Mouse (Mus musculus) lung, postnatal 0 days (tissue): ENCODE data around the gene Eps15l1. TPM values are rescaled to one million over a fixed set of nuclear protein-coding genes. Genes with fewer than 3 reads are reported as not detected.
A peak's percentile ranks its signal among the peaks of the same experiment; 100 is the strongest.

Experiments
- ATAC-seq: fragments of 200-750 bp; cut with Nextera tagmentation; 2 replicates; pipeline ENCODE4 v1.8.0; 2017; ENCODE audit warnings: moderate library complexity
- DNase-seq: peaks from one replicate; pipeline ENCODE4 v3.0.0-alpha.2; 2016; ENCODE audit warnings: low spot score
- H3K27ac ChIP-seq: fragments of 300-500 bp; sonication (generic); 2 replicates; pipeline ENCODE4 v1.5.1; 2014; ENCODE audit warnings: antibody characterized with exemption, mild to moderate bottlenecking, low read length, mixed read lengths
- H3K27me3 ChIP-seq: fragments of 300-500 bp; sonication (generic); replicated peaks from 2 replicates; pipeline ENCODE4 v1.6.1; 2014; ENCODE audit warnings: low read length, mixed read lengths; ENCODE audit not compliant: insufficient read depth
- H3K36me3 ChIP-seq: fragments of 300-500 bp; sonication (generic); 2 replicates; pipeline ENCODE4 v1.6.1; 2014; ENCODE audit warnings: low read length, mixed read lengths; ENCODE audit not compliant: insufficient read depth
- H3K4me1 ChIP-seq: fragments of 300-500 bp; sonication (generic); 2 replicates; pipeline ENCODE4 v1.6.1; 2014; ENCODE audit warnings: antibody characterized with exemption, low read depth, low read length, mixed read lengths; ENCODE audit not compliant: insufficient read depth
- H3K4me2 ChIP-seq: fragments of 300-500 bp; sonication (generic); replicated peaks from 2 replicates; pipeline ENCODE4 v1.6.1; 2014; ENCODE audit warnings: low read depth, mild to moderate bottlenecking, low read length, moderate library complexity, mixed read lengths
- H3K4me3 ChIP-seq: fragments of 300-500 bp; sonication (generic); 2 replicates; pipeline ENCODE4 v1.5.1; 2014; ENCODE audit warnings: low read depth, low read length
- H3K9ac ChIP-seq: fragments of 300-500 bp; sonication (generic); replicated peaks from 2 replicates; pipeline ENCODE4 v1.6.1; 2014; ENCODE audit warnings: low read depth, mild to moderate bottlenecking
- H3K9me3 ChIP-seq: fragments of 300-500 bp; sonication (generic); 2 replicates; pipeline ENCODE4 v1.6.1; 2016; ENCODE audit warnings: low read length, mixed read lengths
- CTCF ChIP-seq: IDR thresholded peaks from 2 replicates; pipeline ENCODE4 v1.5.1; 2016; ENCODE audit warnings: antibody characterized with exemption, mild to moderate bottlenecking
- EP300 ChIP-seq: IDR thresholded peaks from 2 replicates; pipeline ENCODE4 v1.6.1; 2016; ENCODE audit warnings: antibody characterized with exemption, mild to moderate bottlenecking, control low read depth
- WGBS: fragments of 180-500 bp; shearing (Covaris S2); extraction: QIAGEN DNeasy Blood & Tissue Kit; methylation state at CpG from one replicate; pipeline ENCODE4 v1.1.7; 2014; 5-methylcytosine and 5-hydroxymethylcytosine counted together
- polyA plus RNA-seq: library from polyadenylated mRNA; unstranded; fragments of >200 nt; fragmentation: Nextera tagmentation; extraction: Ambion mirVana; gene quantifications from 2 replicates; pipeline ENCODE4 v1.2.1, GENCODE M21; 2015

Gene Eps15l1
- polyA plus RNA-seq, 1 experiment from 2014 or later: 25.6 TPM

DNA sequence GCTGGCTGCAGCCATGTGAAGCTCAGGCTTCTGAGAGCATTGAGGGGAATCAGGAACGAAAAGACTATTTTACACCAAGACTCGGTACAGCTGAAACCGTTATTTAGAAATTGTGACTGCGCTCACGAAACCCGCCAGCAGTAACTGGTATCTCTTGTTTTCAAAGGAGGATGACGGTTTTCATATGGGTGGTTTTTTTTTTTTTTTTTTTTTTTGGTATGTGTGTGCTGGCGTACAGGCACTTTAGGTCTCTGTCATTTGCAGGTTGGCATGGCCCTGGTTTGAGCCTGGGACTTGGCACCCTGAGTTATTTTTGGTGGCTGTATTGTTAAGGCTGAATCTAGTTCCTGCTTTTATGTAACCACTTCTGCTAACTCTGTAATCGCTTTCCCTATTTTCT lies 71.4 kb downstream of the Eps15l1 start:
- DNase-seq: no peak
- WGBS: 83% methylated on average over 9 of the region's 9 CpGs
- no peak for ATAC-seq
- H3K27me3 ChIP-seq: no peaks in the 10 kb centered on the region
- no peak overlapping the region for H3K9ac ChIP-seq
- H3K4me2 ChIP-seq: no peak overlapping the region
- no peaks in the 10 kb centered on the region for H3K9me3 ChIP-seq
- no peak for TF ChIP-seq EP300
- TF ChIP-seq CTCF: no peak
- 0 out of 2 replicates have a peak, but pooled peaks cover 3% of the 10 kb centered on the region for H3K4me1 ChIP-seq
- no peak overlapping the region for H3K4me3 ChIP-seq
- no peak overlapping the region for H3K27ac ChIP-seq
- H3K36me3 ChIP-seq: 0 out of 2 replicates have a peak, but pooled peaks cover 2% of the 10 kb centered on the region

DNA sequence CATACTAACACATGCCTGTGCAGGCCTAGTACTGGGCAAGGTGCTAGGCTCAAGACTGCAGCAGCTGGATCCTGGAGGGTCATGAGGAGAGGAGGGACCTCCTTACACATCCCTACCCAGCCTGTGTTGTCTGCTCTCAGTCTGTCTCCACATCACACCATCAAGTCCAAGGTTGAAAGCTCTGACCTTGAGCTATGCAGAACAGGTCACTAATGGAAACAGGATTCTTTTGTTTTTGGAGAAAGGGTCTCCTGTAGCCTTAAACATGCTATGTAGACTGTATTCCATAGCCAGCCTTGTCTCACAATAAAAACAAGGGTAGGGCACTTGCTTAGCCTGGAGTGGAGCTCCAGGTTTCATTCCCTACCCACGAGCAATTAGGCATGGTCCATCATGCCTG lies 72.3 kb downstream of the Eps15l1 start:
- 0 out of 2 replicates have a peak, but pooled peaks cover under 1% of the 10 kb centered on the region for H3K4me1 ChIP-seq
- WGBS: 94% methylated on average over 1 of the region's 1 CpGs
- no peak for DNase-seq
- no peak overlapping the region for H3K9ac ChIP-seq
- no peaks in the 10 kb centered on the region for H3K27me3 ChIP-seq
- 0 out of 2 replicates have a peak, but pooled peaks cover 3% of the 10 kb centered on the region for H3K36me3 ChIP-seq
- no peak overlapping the region for H3K4me3 ChIP-seq
- ATAC-seq: no peak
- no peaks in the 10 kb centered on the region for H3K9me3 ChIP-seq
- H3K27ac ChIP-seq: no peak overlapping the region
- no peak overlapping the region for H3K4me2 ChIP-seq
- TF ChIP-seq CTCF: no peak
- no peak for TF ChIP-seq EP300

DNA sequence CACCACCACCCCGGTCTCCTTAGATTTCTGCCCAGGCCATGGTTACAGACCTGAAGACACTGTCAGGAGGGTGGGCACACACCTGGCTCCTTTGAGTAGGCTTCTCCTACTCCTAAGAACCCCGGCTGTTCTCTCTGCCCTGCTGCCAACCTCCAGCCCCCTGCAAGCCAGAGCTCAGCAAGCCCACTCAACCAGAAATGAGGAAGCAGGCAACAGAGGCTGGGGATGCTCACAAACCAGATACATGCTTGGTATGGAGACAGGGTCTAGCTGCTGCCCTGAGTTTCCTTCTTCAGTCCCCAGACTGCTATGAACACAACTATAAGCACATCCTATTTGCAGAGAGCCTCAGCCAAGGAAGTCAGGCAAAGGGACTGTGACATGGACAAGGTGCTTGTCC lies 73.1 kb downstream of the Eps15l1 start:
- no peak overlapping the region for H3K4me3 ChIP-seq
- H3K27ac ChIP-seq: no peak overlapping the region
- H3K36me3 ChIP-seq: 0 out of 2 replicates have a peak, but pooled peaks cover 3% of the 10 kb centered on the region
- ATAC-seq (no peak), DNase-seq (no peak)
- H3K9me3 ChIP-seq: no peaks in the 10 kb centered on the region
- H3K4me1 ChIP-seq: no peaks in the 10 kb centered on the region
- no peak overlapping the region for H3K9ac ChIP-seq
- 81% methylated on average over 2 of the region's 2 CpGs for WGBS
- no peak for TF ChIP-seq EP300
- TF ChIP-seq CTCF: no peak
- H3K4me2 ChIP-seq: no peak overlapping the region
- H3K27me3 ChIP-seq: no peaks in the 10 kb centered on the region

DNA sequence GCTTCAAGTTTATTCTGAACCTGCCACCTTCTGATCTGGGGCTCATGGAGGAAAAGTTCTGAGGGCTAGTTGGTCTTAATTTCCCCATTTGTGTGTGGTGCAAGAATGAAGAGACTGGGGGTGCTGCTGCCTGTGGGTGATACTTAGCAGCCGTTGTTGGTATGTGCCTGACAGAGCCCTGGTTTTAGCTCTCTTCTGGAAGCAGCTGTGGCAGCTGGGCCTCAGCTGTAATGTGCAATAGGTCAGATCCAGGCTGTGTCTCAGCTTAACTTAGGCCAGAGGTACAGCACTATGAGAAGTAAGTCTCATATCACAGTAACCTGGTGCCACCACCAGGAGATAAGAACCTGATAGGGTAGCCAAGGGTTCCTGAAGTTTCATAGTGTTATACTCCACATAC lies 73.7 kb downstream of the Eps15l1 start:
- Histone ChIP-seq H3K27ac (no peak overlapping the region), H3K9me3 (no peaks in the 10 kb centered on the region), H3K36me3 (0 out of 2 replicates have a peak, but pooled peaks cover 3% of the 10 kb centered on the region), H3K27me3 (no peaks in the 10 kb centered on the region), H3K4me3 (no peak overlapping the region), H3K9ac (no peak overlapping the region), H3K4me1 (no peaks in the 10 kb centered on the region), H3K4me2 (no peak overlapping the region)
- 92% methylated on average over 1 of the region's 1 CpGs for WGBS
- DNase-seq (peak; percentile 24), ATAC-seq (peak; percentile 71)
- TF ChIP-seq EP300: no peak
- no peak for TF ChIP-seq CTCF

DNA sequence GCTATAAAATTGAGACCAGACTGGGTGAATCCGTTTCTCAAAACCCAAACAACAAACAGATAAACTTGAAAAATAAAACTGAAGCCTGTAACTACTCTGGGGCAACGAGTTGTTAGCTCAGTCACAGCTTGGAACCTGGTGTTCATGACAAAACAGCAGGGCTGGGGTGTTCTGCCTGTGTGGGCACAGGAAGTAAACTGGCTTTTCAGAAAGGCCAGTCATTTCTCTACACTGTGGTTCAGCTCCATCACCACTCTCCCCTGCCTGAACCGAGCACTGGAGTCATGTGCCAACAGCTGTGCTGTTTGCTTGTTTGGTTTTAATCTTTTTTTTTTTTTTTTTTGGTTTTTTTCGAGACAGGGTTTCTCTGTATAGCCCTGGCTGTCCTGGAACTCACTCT lies 77.5 kb downstream of the Eps15l1 start:
- no peaks in the 10 kb centered on the region for H3K4me1 ChIP-seq
- H3K36me3 ChIP-seq: peaks cover 11% of the 10 kb centered on the region; the same call in 1 of the 2 replicates
- whole genome bisulfite sequencing: 68% methylated on average over 3 of the region's 4 CpGs
- H3K9ac ChIP-seq: no peak overlapping the region
- no peak overlapping the region for H3K4me3 ChIP-seq
- no peak overlapping the region for H3K4me2 ChIP-seq
- TF ChIP-seq EP300 (no peak), CTCF (no peak)
- ATAC-seq (no peak), DNase-seq (no peak)
- H3K27me3 ChIP-seq: no peaks in the 10 kb centered on the region
- no peak overlapping the region for H3K27ac ChIP-seq
- H3K9me3 ChIP-seq: no peaks in the 10 kb centered on the region

DNA sequence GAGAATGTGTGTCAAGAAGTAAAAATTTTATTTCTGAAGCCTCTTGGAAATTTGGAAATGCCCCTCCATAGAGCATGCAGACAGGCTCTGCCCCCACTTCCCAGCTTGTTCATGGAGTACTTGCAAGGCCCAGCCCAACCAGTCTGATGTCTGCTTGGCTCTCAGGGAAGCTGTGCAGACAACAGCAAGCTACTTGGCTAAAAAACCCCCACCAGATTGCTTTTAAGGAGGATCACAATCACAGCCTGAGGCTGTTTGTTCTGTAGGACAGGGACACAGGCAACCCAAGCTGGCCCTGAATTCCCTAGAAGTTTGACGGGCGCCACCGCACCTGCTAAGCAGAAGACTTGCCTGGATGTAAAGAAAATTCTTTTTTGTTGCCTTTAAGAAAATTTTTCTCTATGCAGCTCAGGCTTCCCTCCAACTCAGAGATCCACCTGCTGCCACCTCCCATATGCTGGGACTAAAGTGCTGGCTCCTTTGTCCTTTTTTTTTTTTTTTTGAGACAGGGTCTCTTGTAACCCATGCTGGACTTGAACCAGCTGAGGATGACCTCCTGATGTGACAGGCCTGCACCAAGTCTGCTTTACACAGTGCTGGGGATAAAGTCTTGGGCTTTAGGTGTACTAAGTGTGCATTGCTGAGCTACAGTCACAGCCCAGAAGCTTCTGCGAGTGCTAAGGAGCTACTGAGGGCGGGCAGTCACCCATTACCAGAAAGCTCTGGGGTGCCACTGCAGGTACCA lies 78.5 kb downstream of the Eps15l1 start:
- 93% methylated on average over 5 of the region's 5 CpGs for WGBS
- Histone ChIP-seq H3K4me1 (no peaks in the 10 kb centered on the region), H3K4me2 (no peak overlapping the region), H3K27ac (no peak overlapping the region), H3K36me3 (peaks cover 11% of the 10 kb centered on the region; the same call in 1 of the 2 replicates), H3K9ac (no peak overlapping the region), H3K27me3 (no peaks in the 10 kb centered on the region), H3K9me3 (no peaks in the 10 kb centered on the region), H3K4me3 (no peak overlapping the region)
- no peak for TF ChIP-seq EP300
- TF ChIP-seq CTCF: no peak
- ATAC-seq: no peak
- no peak for DNase-seq
